Mouse (Mus musculus): ENCODE results near the gene Fam19a1.

GRCm38 (mm10) chr6:96429390-96429789 lies 316.4 kb downstream of the Fam19a1 start:
- TF ChIP-seq POLR2A (IDR thresholded peaks at IDR 0.05; ENCODE audit: borderline replicate concordance, insufficient read depth, low read length) (no peak), CTCF (IDR thresholded peaks at IDR 0.05; ENCODE audit: borderline replicate concordance, insufficient read depth, low read depth, low read length) (no peak)
